Mouse (Mus musculus) G1E (cell line): ENCODE measurements around the gene Wnk2. TPM values are rescaled to one million over a fixed set of nuclear protein-coding genes. Genes with fewer than 3 reads are reported as not detected.

Source experiments
- ATAC-seq: 2 replicates; pipeline ENCODE4 v1.8.0; 2016; ENCODE audit warnings: mild to moderate bottlenecking; ENCODE audit not compliant: insufficient number of reproducible peaks, poor library complexity, low FRiP score, severe bottlenecking; ENCODE audit errors: extremely low read depth
- DNase-seq: peaks from one replicate; pipeline ENCODE4 v3.0.0; 2012; ENCODE audit warnings: low spot score
- H3K27me3 ChIP-seq: 2 replicates; pipeline ENCODE4 v1.6.1; 2012; ENCODE audit warnings: mild to moderate bottlenecking, low read length, inconsistent platforms; ENCODE audit not compliant: insufficient read depth
- H3K36me3 ChIP-seq: replicated peaks from 2 replicates; pipeline ENCODE3; 2012; ENCODE audit warnings: mild to moderate bottlenecking, inconsistent platforms
- H3K4me1 ChIP-seq: 2 replicates; pipeline ENCODE4 v1.6.1; 2012; ENCODE audit warnings: low read depth, low read length, inconsistent platforms, mixed read lengths; ENCODE audit not compliant: insufficient read depth
- H3K4me3 ChIP-seq: 2 replicates; pipeline ENCODE4 v1.5.1; 2012; ENCODE audit warnings: low read depth, mild to moderate bottlenecking, inconsistent platforms, low read length, moderate library complexity, mixed read lengths
- H3K9me3 ChIP-seq: replicated peaks from 2 replicates; pipeline ENCODE4 v1.6.1; 2012; ENCODE audit warnings: inconsistent platforms
- CTCF ChIP-seq: IDR thresholded peaks from 2 replicates; pipeline ENCODE4 v1.5.1; 2012; ENCODE audit warnings: low read depth, low read length, inconsistent platforms, mixed read lengths
- GATA1 ChIP-seq: IDR thresholded peaks from 2 replicates; pipeline ENCODE4 v1.6.1; 2012; ENCODE audit warnings: borderline replicate concordance, low read length, inconsistent platforms, mixed read lengths
- GATA2 ChIP-seq: IDR thresholded peaks from 2 replicates; pipeline ENCODE4 v1.6.1; 2012; ENCODE audit warnings: low read depth, low read length, inconsistent platforms, borderline replicate concordance
- POLR2AphosphoS5 ChIP-seq: IDR thresholded peaks from 2 replicates; pipeline ENCODE4 v1.6.1; 2012; ENCODE audit warnings: low read depth, low read length, inconsistent platforms; ENCODE audit not compliant: insufficient replicate concordance
- TAL1 ChIP-seq: conservative IDR thresholded peaks from 2 replicates; pipeline ENCODE4 v1.6.1; 2012; ENCODE audit warnings: low read depth, low read length, inconsistent platforms, mixed read lengths
- polyA plus RNA-seq: library from polyadenylated mRNA; stranded (reverse); fragments of >175 nt; gene quantifications from 2 replicates; pipeline ENCODE4 v1.2.3, GENCODE M21; 2012
- total RNA-seq, 2 experiments: library from RNA; stranded (forward) in 1 of 2; stranded (reverse) in 1 of 2; fragments of 200-1000 nt in 1 of 2; fragments of >200 nt in 1 of 2; fragmentation: Nextera tagmentation in 1 of 2; gene quantifications; 2 replicates each; pipeline ENCODE4 v1.2.3; 2014 to 2017

The Wnk2 gene
- total and polyA plus RNA-seq, 3 experiments: 0.05 TPM; not detected in 2

- H3K27me3 ChIP-seq: peaks cover 6% of the 10 kb centered on the region; the same call in 1 of the 2 replicates
These were observed 19.8 kb downstream of the Wnk2 start for GRCm38 (mm10) chr13:49127844-49128631.

GRCm38 (mm10) chr13:49122106-49122505 lies 25.7 kb downstream of the Wnk2 start:
- Histone ChIP-seq H3K27me3 (peaks cover 10% of the 10 kb centered on the region; the same call in 1 of the 2 replicates), H3K9me3 (no peaks in the 10 kb centered on the region), H3K36me3 (no peaks in the 10 kb centered on the region), H3K4me3 (no peak overlapping the region), H3K4me1 (no peaks in the 10 kb centered on the region)
- DNase-seq (no peak), ATAC-seq (no peak)
- no peak for TF ChIP-seq CTCF
- no peak for TF ChIP-seq POLR2AphosphoS5
- TF ChIP-seq TAL1: no peak
- no peak for TF ChIP-seq GATA1
- TF ChIP-seq GATA2: no peak

More at GRCm38 (mm10) chr13:49127844-49128631, 19.8 kb downstream of the Wnk2 start:
- no peaks in the 10 kb centered on the region for H3K36me3 ChIP-seq
- no peaks in the 10 kb centered on the region for H3K9me3 ChIP-seq
- ATAC-seq: no peak
- H3K4me3 ChIP-seq: no peak overlapping the region
- TF ChIP-seq CTCF: no peak
- no peak for TF ChIP-seq GATA2
- no peak for TF ChIP-seq POLR2AphosphoS5
- TF ChIP-seq TAL1: no peak
- TF ChIP-seq GATA1: no peak
- H3K4me1 ChIP-seq: no peaks in the 10 kb centered on the region
- no peak for DNase-seq

GRCm38 (mm10) chr13:49117563-49117962 lies 30.3 kb downstream of the Wnk2 start:
- H3K4me1 ChIP-seq: no peaks in the 10 kb centered on the region
- TF ChIP-seq GATA2 (no peak), TAL1 (no peak)
- DNase-seq (no peak), ATAC-seq (no peak)
- H3K36me3 ChIP-seq: no peaks in the 10 kb centered on the region
- H3K27me3 ChIP-seq: peaks cover 4% of the 10 kb centered on the region; the same call in 1 of the 2 replicates
- H3K4me3 ChIP-seq: no peak overlapping the region
- no peaks in the 10 kb centered on the region for H3K9me3 ChIP-seq

GRCm38 (mm10) chr13:49114921-49115320 lies 32.9 kb downstream of the Wnk2 start:
- no peaks in the 10 kb centered on the region for H3K36me3 ChIP-seq
- H3K4me3 ChIP-seq: no peak overlapping the region
- DNase-seq (no peak), ATAC-seq (no peak)
- no peaks in the 10 kb centered on the region for H3K4me1 ChIP-seq
- H3K27me3 ChIP-seq: no peaks in the 10 kb centered on the region
- no peaks in the 10 kb centered on the region for H3K9me3 ChIP-seq
- TF ChIP-seq CTCF (no peak), POLR2AphosphoS5 (no peak), GATA2 (no peak), TAL1 (no peak), GATA1 (no peak)

- TF ChIP-seq GATA1 (no peak), POLR2AphosphoS5 (no peak), GATA2 (no peak), TAL1 (no peak), CTCF (no peak)
- H3K36me3 ChIP-seq: no peaks in the 10 kb centered on the region
- ATAC-seq: no peak
- no peak overlapping the region for H3K4me3 ChIP-seq
- DNase-seq: no peak
- H3K27me3 ChIP-seq: 0 out of 2 replicates have a peak, but pooled peaks cover 3% of the 10 kb centered on the region
- H3K9me3 ChIP-seq: no peaks in the 10 kb centered on the region
- H3K4me1 ChIP-seq: no peaks in the 10 kb centered on the region
These were observed 33.7 kb downstream of the Wnk2 start for GRCm38 (mm10) chr13:49114116-49114515.

GRCm38 (mm10) chr13:49113345-49113744 lies 34.5 kb downstream of the Wnk2 start:
- Histone ChIP-seq H3K27me3 (0 out of 2 replicates have a peak, but pooled peaks cover 3% of the 10 kb centered on the region), H3K36me3 (no peaks in the 10 kb centered on the region), H3K4me3 (no peak overlapping the region), H3K9me3 (no peaks in the 10 kb centered on the region), H3K4me1 (no peaks in the 10 kb centered on the region)
- ATAC-seq: no peak
- no peak for DNase-seq
- TF ChIP-seq GATA1 (no peak), CTCF (no peak), POLR2AphosphoS5 (no peak), GATA2 (no peak), TAL1 (no peak)
